Mouse (Mus musculus): ENCODE measurements at regions not wholly inside any gene's neighbourhood (a gene's known extent, or its start where the extent isn't known, plus 50 kb on each side); places are given as distances from the start of the nearest gene placed in this dataset.

GRCm38 (mm10) chr14:76868831-76869230 lies 167.7 kb upstream of the Ccdc122 start:
- DNase-seq (ENCODE audit: low spot score), result no peak

GRCm38 (mm10) chr14:76868131-76868530 lies 168.4 kb upstream of the Ccdc122 start:
- no peak for DNase-seq (ENCODE audit: low spot score)

GRCm38 (mm10) chr14:76864664-76865063 lies 171.9 kb upstream of the Ccdc122 start:
- no peak for DNase-seq (ENCODE audit: low spot score)

- no peak for DNase-seq (ENCODE audit: low spot score)
These were observed 173.4 kb upstream of the Ccdc122 start for GRCm38 (mm10) chr14:76863035-76863706.

GRCm38 (mm10) chr14:76858396-76858795 lies 178.2 kb upstream of the Ccdc122 start:
- no peak for DNase-seq (ENCODE audit: low spot score)

- DNase-seq (ENCODE audit: low spot score), result no peak
These were observed 179.3 kb upstream of the Ccdc122 start for GRCm38 (mm10) chr14:76857196-76857773.

- DNase-seq (ENCODE audit: low spot score), result no peak
These were observed 180.0 kb upstream of the Ccdc122 start for GRCm38 (mm10) chr14:76856591-76856990.

- DNase-seq (ENCODE audit: low spot score), result peak; percentile 22
These were observed 181.6 kb upstream of the Ccdc122 start for GRCm38 (mm10) chr14:76854965-76855364.

GRCm38 (mm10) chr14:76851473-76852214 lies 184.9 kb upstream of the Ccdc122 start:
- no peak for DNase-seq (ENCODE audit: low spot score)

- no peak for DNase-seq (ENCODE audit: low spot score)
These were observed 185.9 kb upstream of the Ccdc122 start for GRCm38 (mm10) chr14:76850641-76851040.

- DNase-seq (ENCODE audit: low spot score), result no peak
These were observed 186.5 kb upstream of the Ccdc122 start for GRCm38 (mm10) chr14:76850051-76850450.

GRCm38 (mm10) chr14:76849636-76850035 lies 186.9 kb upstream of the Ccdc122 start:
- no peak for DNase-seq (ENCODE audit: low spot score)

GRCm38 (mm10) chr14:76849071-76849470 lies 187.5 kb upstream of the Ccdc122 start:
- peak; percentile 12 for DNase-seq (ENCODE audit: low spot score)

GRCm38 (mm10) chr14:76845706-76846105 lies 190.9 kb upstream of the Ccdc122 start:
- no peak for DNase-seq (ENCODE audit: low spot score)

GRCm38 (mm10) chr14:76844717-76845116 lies 191.9 kb upstream of the Ccdc122 start:
- DNase-seq (ENCODE audit: low spot score), result no peak

GRCm38 (mm10) chr14:76837583-76838220 lies 198.9 kb upstream of the Ccdc122 start:
- DNase-seq (ENCODE audit: low spot score), result no peak

GRCm38 (mm10) chr14:76836926-76837516 lies 199.6 kb upstream of the Ccdc122 start:
- DNase-seq (ENCODE audit: low spot score), result no peak

- no peak for DNase-seq (ENCODE audit: low spot score)
These were observed 200.3 kb upstream of the Ccdc122 start for GRCm38 (mm10) chr14:76836271-76836670.

GRCm38 (mm10) chr14:76834084-76834483 lies 202.5 kb upstream of the Ccdc122 start:
- no peak for DNase-seq (ENCODE audit: low spot score)

- no peak for DNase-seq (ENCODE audit: low spot score)
These were observed 207.4 kb upstream of the Ccdc122 start for GRCm38 (mm10) chr14:76829161-76829510.

GRCm38 (mm10) chr14:76828453-76829160 lies 208.0 kb upstream of the Ccdc122 start:
- no peak for DNase-seq (ENCODE audit: low spot score)

- DNase-seq (ENCODE audit: low spot score), result no peak
These were observed 212.5 kb upstream of the Ccdc122 start for GRCm38 (mm10) chr14:76824066-76824465.
